Mouse (Mus musculus): ENCODE results near the gene Wfdc1.

GRCm38 (mm10) chr8:119661892-119662291, 4.3 kb upstream of the Wfdc1 start:
- no peak for TF ChIP-seq ZC3H11A (IDR thresholded peaks at IDR 0.05; ENCODE audit: borderline replicate concordance, low read depth, low read length)
- no peak for TF ChIP-seq HCFC1 (IDR thresholded peaks at IDR 0.05; ENCODE audit: borderline replicate concordance, insufficient read depth, low read length)
- no peak for TF ChIP-seq MAFK (IDR thresholded peaks at IDR 0.05; ENCODE audit: insufficient read depth, low read depth, low read length)
